Mouse (Mus musculus): Measurements from ENCODE around the gene Anapc7.

- TF ChIP-seq POLR2A (IDR thresholded peaks at IDR 0.05; ENCODE audit: borderline replicate concordance, control insufficient read depth, low read depth, low read length) (no peak), CTCF (IDR thresholded peaks at IDR 0.05; ENCODE audit: control insufficient read depth, insufficient read depth, low read length) (no peak)
These were observed 30.2 kb upstream of the Anapc7 start for GRCm38 (mm10) chr5:122391178-122391785.

Measured in bone marrow, adult 2 months (tissue).